Mouse (Mus musculus) hindbrain, embryonic 11.5 days (tissue): ENCODE results near the gene Samm50. TPM values are rescaled to one million over a fixed set of nuclear protein-coding genes. Genes with fewer than 3 reads are reported as not detected.
"Not testable (repeated sequence)": the region's sequence is repeated elsewhere in the genome, so short reads cannot be mapped to it uniquely, and the experiment has no call there.

Experiments used
- ATAC-seq: fragments of 200-750 bp; cut with Nextera tagmentation; 2 replicates; pipeline ENCODE4 v1.8.0; 2017; ENCODE audit warnings: mild to moderate bottlenecking, moderate TSS enrichment, moderate library complexity; ENCODE audit not compliant: low FRiP score
- DNase-seq: peaks from one replicate; pipeline ENCODE4 v3.0.0-alpha.2; 2015; ENCODE audit warnings: low spot score
- H3K27ac ChIP-seq: fragments of 300-500 bp; sonication (generic); 2 replicates; pipeline ENCODE4 v1.5.1; 2014; ENCODE audit warnings: mild to moderate bottlenecking, low read depth, low read length
- H3K27me3 ChIP-seq: fragments of 300-500 bp; sonication (generic); 2 replicates; pipeline ENCODE4 v1.6.1; 2014; ENCODE audit warnings: mild to moderate bottlenecking, low read length, moderate library complexity, mixed read lengths; ENCODE audit not compliant: control insufficient read depth, insufficient read depth
- H3K36me3 ChIP-seq: fragments of 300-500 bp; sonication (generic); 2 replicates; pipeline ENCODE4 v1.6.1; 2014; ENCODE audit warnings: mild to moderate bottlenecking, low read length, moderate library complexity, mixed read lengths; ENCODE audit not compliant: control insufficient read depth, insufficient read depth
- H3K4me1 ChIP-seq: fragments of 300-500 bp; sonication (generic); replicated peaks from 2 replicates; pipeline ENCODE4 v1.6.1; 2014; ENCODE audit warnings: low read length, mixed read lengths; ENCODE audit not compliant: control insufficient read depth, insufficient read depth
- H3K4me2 ChIP-seq: fragments of 300-500 bp; sonication (generic); replicated peaks from 2 replicates; pipeline ENCODE4 v1.6.1; 2014; ENCODE audit warnings: mild to moderate bottlenecking, low read depth, low read length
- H3K4me3 ChIP-seq: fragments of 300-500 bp; sonication (generic); 2 replicates; pipeline ENCODE4 v1.5.1; 2014; ENCODE audit warnings: low read depth, low read length
- H3K9ac ChIP-seq: fragments of 300-500 bp; sonication (generic); 2 replicates; pipeline ENCODE4 v1.6.1; 2014; ENCODE audit warnings: low read depth, low read length
- H3K9me3 ChIP-seq: fragments of 300-500 bp; sonication (generic); 2 replicates; pipeline ENCODE4 v1.6.1; 2016; ENCODE audit warnings: low read length; ENCODE audit not compliant: control insufficient read depth
- WGBS: fragments of 180-500 bp; shearing (Covaris S2); extraction: QIAGEN DNeasy Blood & Tissue Kit; methylation state at CpG from one replicate; pipeline ENCODE4 v1.1.7; 2014; 5-methylcytosine and 5-hydroxymethylcytosine counted together
- polyA plus RNA-seq: library from polyadenylated mRNA; unstranded; fragments of >200 nt; fragmentation: Nextera tagmentation; extraction: Ambion mirVana; gene quantifications from 2 replicates; pipeline ENCODE4 v1.2.1, GENCODE M21; 2014

Samm50 gene
- 66.7 and 74.5 TPM in 2 replicates for polyA plus RNA-seq

- peak; percentile 92 for DNase-seq
- ATAC-seq: peak; percentile 98
These were observed at the start of gene Samm50 for GRCm38 (mm10) chr15:84192058-84192791. Gene Samm50, plus strand, starts transcription at chr15:84192241.

GRCm38 (mm10) chr15:84156158-84156557, 35.9 kb upstream of the Samm50 start:
- WGBS: 93% methylated on average over 2 of the region's 2 CpGs
- H3K27me3 ChIP-seq: no peaks in the 10 kb centered on the region
- no peak for ATAC-seq

More at GRCm38 (mm10) chr15:84192058-84192791, at the start of gene Samm50:
- Histone ChIP-seq H3K9ac (peak within 1 kb of the TSS; percentile 71), H3K27ac (peak within 1 kb of the TSS; percentile 75), H3K4me1 (no peaks in the 10 kb centered on the region; the same call in 1 of the 2 replicates), H3K9me3 (no peaks in the 10 kb centered on the region), H3K36me3 (no peaks in the 10 kb centered on the region), H3K4me3 (peak within 1 kb of the TSS; percentile 82), H3K27me3 (no peaks in the 10 kb centered on the region), H3K4me2 (peak within 1 kb of the TSS; percentile 66)
- 3% methylated on average over 48 of the region's 48 CpGs for WGBS

GRCm38 (mm10) chr15:84157530-84157929, 34.5 kb upstream of the Samm50 start:
- H3K36me3 ChIP-seq, H3K9ac ChIP-seq, H3K4me2 ChIP-seq, H3K27ac ChIP-seq, H3K4me1 ChIP-seq, H3K9me3 ChIP-seq, H3K27me3 ChIP-seq, DNase-seq, H3K4me3 ChIP-seq, ATAC-seq: not testable (repeated sequence)
- WGBS: 89% methylated on average over 6 of the region's 6 CpGs

More at GRCm38 (mm10) chr15:84156158-84156557, 35.9 kb upstream of the Samm50 start:
- no peaks in the 10 kb centered on the region for H3K4me1 ChIP-seq
- no peaks in the 10 kb centered on the region for H3K9me3 ChIP-seq
- H3K4me2 ChIP-seq: no peak overlapping the region
- no peak overlapping the region for H3K27ac ChIP-seq
- no peak overlapping the region for H3K9ac ChIP-seq
- H3K4me3 ChIP-seq: no peak overlapping the region
- DNase-seq: no peak
- H3K36me3 ChIP-seq: no peaks in the 10 kb centered on the region

GRCm38 (mm10) chr15:84161871-84162270, 30.2 kb upstream of the Samm50 start:
- ATAC-seq (no peak), DNase-seq (no peak)
- 83% methylated on average over 6 of the region's 6 CpGs for WGBS

GRCm38 (mm10) chr15:84166818-84167217, 25.2 kb upstream of the Samm50 start:
- Histone ChIP-seq H3K9ac (no peak overlapping the region), H3K27me3 (peaks cover 5% of the 10 kb centered on the region; the same call in 1 of the 2 replicates), H3K4me1 (peaks cover 5% of the 10 kb centered on the region), H3K9me3 (no peaks in the 10 kb centered on the region), H3K4me3 (no peak overlapping the region), H3K27ac (no peak overlapping the region), H3K4me2 (no peak overlapping the region), H3K36me3 (no peaks in the 10 kb centered on the region)
- 66% methylated on average over 6 of the region's 6 CpGs for WGBS
- ATAC-seq (no peak), DNase-seq (no peak)

More at GRCm38 (mm10) chr15:84161871-84162270, 30.2 kb upstream of the Samm50 start:
- Histone ChIP-seq H3K27me3 (no peaks in the 10 kb centered on the region), H3K4me3 (no peak overlapping the region), H3K9ac (no peak overlapping the region), H3K36me3 (no peaks in the 10 kb centered on the region), H3K9me3 (no peaks in the 10 kb centered on the region), H3K27ac (no peak overlapping the region), H3K4me2 (no peak overlapping the region), H3K4me1 (no peaks in the 10 kb centered on the region)

GRCm38 (mm10) chr15:84167600-84167999, 24.4 kb upstream of the Samm50 start, which contains the start of gene Pnpla3:
Gene Pnpla3, plus strand, starts transcription at chr15:84167837.
- under 1% methylated on average over 28 of the region's 28 CpGs for WGBS
- H3K9ac ChIP-seq: peak within 1 kb of the TSS; percentile 62
- H3K27ac ChIP-seq: no peak within 1 kb of the TSS
- H3K36me3 ChIP-seq: no peaks in the 10 kb centered on the region
- H3K27me3 ChIP-seq: peaks cover 5% of the 10 kb centered on the region; the same call in 1 of the 2 replicates
- H3K4me1 ChIP-seq: peaks cover 5% of the 10 kb centered on the region
- H3K4me2 ChIP-seq: peak within 1 kb of the TSS; percentile 98
- H3K9me3 ChIP-seq: no peaks in the 10 kb centered on the region
- H3K4me3 ChIP-seq: peak within 1 kb of the TSS; percentile 50
- peak; percentile 98 for DNase-seq
- peak; percentile 96 for ATAC-seq

- H3K27ac ChIP-seq: no peak overlapping the region
These were observed 23.6 kb upstream of the Samm50 start for GRCm38 (mm10) chr15:84168170-84169161.

GRCm38 (mm10) chr15:84169511-84169910, 22.5 kb upstream of the Samm50 start:
- Histone ChIP-seq H3K27ac (no peak overlapping the region), H3K9ac (no peak overlapping the region), H3K9me3 (no peaks in the 10 kb centered on the region), H3K27me3 (peaks cover 5% of the 10 kb centered on the region; the same call in 1 of the 2 replicates), H3K4me2 (no peak overlapping the region), H3K4me1 (peaks cover 5% of the 10 kb centered on the region), H3K4me3 (no peak overlapping the region), H3K36me3 (no peaks in the 10 kb centered on the region)
- WGBS: 69% methylated on average over 1 of the region's 1 CpGs
- DNase-seq: no peak
- ATAC-seq: no peak

More at GRCm38 (mm10) chr15:84168170-84169161, 23.6 kb upstream of the Samm50 start:
- H3K9ac ChIP-seq: peak overlapping the region; percentile 62
- peak overlapping the region; percentile 50 for H3K4me3 ChIP-seq
- 1% methylated on average over 28 of the region's 28 CpGs for WGBS
- ATAC-seq (peak; percentile 56), DNase-seq (peak; percentile 29)
- peak overlapping the region; percentile 98 for H3K4me2 ChIP-seq
- H3K4me1 ChIP-seq: peaks cover 5% of the 10 kb centered on the region
- H3K9me3 ChIP-seq: no peaks in the 10 kb centered on the region
- H3K36me3 ChIP-seq: no peaks in the 10 kb centered on the region
- H3K27me3 ChIP-seq: peaks cover 5% of the 10 kb centered on the region; the same call in 1 of the 2 replicates
